8 mouse cellular contexts compared by ENCODE assay signal in the genomic region with DNA sequence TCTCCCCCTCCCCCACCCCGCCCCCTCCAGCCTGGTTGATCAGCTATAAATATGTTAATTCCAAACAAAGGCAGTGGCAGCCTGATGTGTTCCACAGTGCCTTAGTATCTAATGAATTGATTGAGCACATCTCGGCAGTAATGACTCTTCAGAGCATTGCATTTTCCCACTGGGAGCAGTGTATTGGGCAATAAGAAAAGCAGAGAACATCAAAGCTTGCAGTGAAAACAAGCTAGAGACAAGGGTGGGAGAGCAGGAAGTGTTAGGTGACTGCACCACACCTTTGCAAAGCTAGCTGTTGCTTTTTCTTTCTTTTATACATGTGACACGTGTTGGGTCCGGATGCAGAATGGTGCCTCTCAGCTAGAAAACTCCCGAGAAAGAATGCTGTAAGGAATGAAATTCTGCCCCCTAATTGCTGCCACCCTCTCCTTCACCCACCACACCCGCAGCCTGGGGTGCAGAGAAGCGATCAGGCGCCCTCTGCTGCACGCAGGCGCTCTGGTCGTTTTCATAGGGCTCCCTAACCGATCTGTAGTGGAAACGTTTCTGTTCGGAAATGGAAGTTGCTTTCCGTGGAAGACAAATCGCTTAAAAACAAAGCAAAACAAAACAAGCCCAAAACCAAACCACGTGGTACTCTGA. TPM values are rescaled to one million over a fixed set of nuclear protein-coding genes. Genes with fewer than 3 reads are reported as not detected.
A peak's percentile ranks its signal among the peaks of the same experiment; 100 is the strongest.
DNase-seq lines count a peak whose midpoint lies in the region; ATAC-seq and TF ChIP-seq lines count a peak whose summit lies in the region.

No protein-coding gene starts in this region.

- H3K4me1 ChIP-seq in hindbrain, embryonic 13.5 days (replicated peaks), result peaks cover 53% of the 10 kb centered on the region
- peaks cover 8% of the 10 kb centered on the region for H3K4me1 ChIP-seq in midbrain, embryonic 11.5 days (ENCODE audit: control insufficient read depth, insufficient read depth, low read length)
- no peaks in the 10 kb centered on the region for H3K4me1 ChIP-seq in stomach, postnatal 0 days (replicated peaks; ENCODE audit: control insufficient read depth, insufficient read depth)

- peak; percentile 15 to 23 for DNase-seq in cerebellum, postnatal 36 days
- no peak for DNase-seq in cerebellum, adult 9-11 months
- DNase-seq in embryo, embryonic 9.5 days (ENCODE audit: extremely low spot score), result peak; percentile 54
- DNase-seq in layer of hippocampus, postnatal 36 days, result peak; percentile 39 to 47
- DNase-seq in midbrain, embryonic 11.5 days (ENCODE audit: low spot score, missing footprints), result peak; percentile 92
- peak; percentile 61 for DNase-seq in stomach, postnatal 0 days (ENCODE audit: low spot score)

- H3K36me3 ChIP-seq in hindbrain, embryonic 13.5 days, result no peaks in the 10 kb centered on the region
- no peaks in the 10 kb centered on the region for H3K36me3 ChIP-seq in midbrain, embryonic 11.5 days (ENCODE audit: control insufficient read depth, insufficient read depth, low read length)
- H3K36me3 ChIP-seq in stomach, postnatal 0 days (ENCODE audit: control insufficient read depth, insufficient read depth, low read length), result no peaks in the 10 kb centered on the region

- H3K4me3 ChIP-seq in hindbrain, embryonic 13.5 days, result peak overlapping the region; percentile 5; the same call in 1 of the 2 replicates
- H3K4me3 ChIP-seq in midbrain, embryonic 11.5 days (ENCODE audit: low read depth, low read length), result no peak overlapping the region
- H3K4me3 ChIP-seq in stomach, postnatal 0 days (ENCODE audit: low read depth, low read length), result no peak overlapping the region

- peak overlapping the region; percentile 55 for H3K27ac ChIP-seq in hindbrain, embryonic 13.5 days
- no peak overlapping the region for H3K27ac ChIP-seq in midbrain, embryonic 11.5 days (ENCODE audit: low read depth, low read length)
- no peak overlapping the region for H3K27ac ChIP-seq in stomach, postnatal 0 days (replicated peaks)

- H3K9ac ChIP-seq in hindbrain, embryonic 13.5 days, result no peak overlapping the region
- no peak overlapping the region for H3K9ac ChIP-seq in midbrain, embryonic 11.5 days (ENCODE audit: low read length)
- no peak overlapping the region for H3K9ac ChIP-seq in stomach, postnatal 0 days (ENCODE audit: low read length)

- TF ChIP-seq CTCF in stomach, postnatal 0 days (IDR thresholded peaks at IDR 0.05; ENCODE audit: low read depth), result peak; percentile 83

- no peak for TF ChIP-seq EP300 in stomach, postnatal 0 days (optimal IDR thresholded peaks at IDR 0.05)

- peak; percentile 78 for ATAC-seq in CD4-positive, CD25-positive, alpha-beta regulatory T cell, adult 4 months
- ATAC-seq in hindbrain, embryonic 13.5 days (ENCODE audit: low FRiP score), result peak; percentile 74
- peak; percentile 56 for ATAC-seq in midbrain, embryonic 11.5 days (ENCODE audit: low FRiP score)
- peak; percentile 67; the same call in 1 of the 2 replicates for ATAC-seq in stomach, postnatal 0 days (ENCODE audit: low FRiP score, low TSS enrichment)

- WGBS in hindbrain, embryonic 13.5 days, result 7% methylated on average over 17 of the region's 17 CpGs
- 9% methylated on average over 17 of the region's 17 CpGs for WGBS in midbrain, embryonic 11.5 days
- WGBS in stomach, postnatal 0 days, result 6% methylated on average over 17 of the region's 17 CpGs

- 0 out of 2 replicates have a peak, but pooled peaks cover 2% of the 10 kb centered on the region for H3K27me3 ChIP-seq in hindbrain, embryonic 13.5 days
- H3K27me3 ChIP-seq in midbrain, embryonic 11.5 days (ENCODE audit: control insufficient read depth, insufficient read depth, low read length), result 0 out of 2 replicates have a peak, but pooled peaks cover 3% of the 10 kb centered on the region
- H3K27me3 ChIP-seq in stomach, postnatal 0 days (ENCODE audit: control insufficient read depth, insufficient read depth, low read length), result no peaks in the 10 kb centered on the region

- peak overlapping the region; percentile 30 for H3K4me2 ChIP-seq in hindbrain, embryonic 13.5 days
- no peak overlapping the region for H3K4me2 ChIP-seq in midbrain, embryonic 11.5 days
- H3K4me2 ChIP-seq in stomach, postnatal 0 days (replicated peaks; ENCODE audit: low read depth), result peak overlapping the region; percentile 37; the same call in 1 of the 2 replicates

- H3K9me3 ChIP-seq in hindbrain, embryonic 13.5 days, result no peaks in the 10 kb centered on the region
- no peaks in the 10 kb centered on the region for H3K9me3 ChIP-seq in midbrain, embryonic 11.5 days (ENCODE audit: control insufficient read depth, low read length)
- no peaks in the 10 kb centered on the region for H3K9me3 ChIP-seq in stomach, postnatal 0 days (ENCODE audit: control insufficient read depth, low read length)

RNA-seq across cellular contexts. Expression of a gene that starts 38.8 kb away (rescaled TPM):
- polyA plus RNA-seq in CD4-positive, CD25-positive, alpha-beta regulatory T cell, adult 4 months (2017; shearing (Covaris generic)), result not detected
- polyA plus RNA-seq in hindbrain, embryonic 13.5 days (2015; fragmentation: Nextera tagmentation; extraction: Ambion mirVana), result 1.9 and 2.7 TPM in 2 replicates
- total RNA-seq in layer of hippocampus, postnatal 36 days (2021), result under 1 TPM; 0.22 to 0.33 TPM
- polyA plus RNA-seq in midbrain, embryonic 11.5 days (2014; fragmentation: Nextera tagmentation; extraction: Ambion mirVana), result 0.37 and 0.46 TPM in 2 replicates
- polyA plus RNA-seq in stomach, postnatal 0 days (2015; fragmentation: Nextera tagmentation; extraction: Ambion mirVana), result 0.02 TPM in 1 of 2 replicates, not detected in the other
